Mouse (Mus musculus) intestine, postnatal 0 days (tissue): ENCODE data around the gene Nav1. TPM values are rescaled to one million over a fixed set of nuclear protein-coding genes. Genes with fewer than 3 reads are reported as not detected.

Experiments
- ATAC-seq: fragments of 200-750 bp; cut with Nextera tagmentation; 2 replicates; pipeline ENCODE4 v1.8.0; 2017; ENCODE audit warnings: mild to moderate bottlenecking, moderate TSS enrichment, moderate library complexity
- H3K27ac ChIP-seq: fragments of 300-500 bp; sonication (generic); 2 replicates; pipeline ENCODE4 v1.5.1; 2014; ENCODE audit warnings: mild to moderate bottlenecking, low read depth, low read length, moderate library complexity
- H3K27me3 ChIP-seq: fragments of 300-500 bp; sonication (generic); replicated peaks from 2 replicates; pipeline ENCODE4 v1.6.1; 2014; ENCODE audit warnings: low read length, mixed read lengths; ENCODE audit not compliant: control insufficient read depth, insufficient read depth
- H3K36me3 ChIP-seq: fragments of 300-500 bp; sonication (generic); 2 replicates; pipeline ENCODE4 v1.6.1; 2014; ENCODE audit warnings: mild to moderate bottlenecking, moderate library complexity; ENCODE audit not compliant: control insufficient read depth, insufficient read depth
- H3K4me1 ChIP-seq: fragments of 300-500 bp; sonication (generic); replicated peaks from 2 replicates; pipeline ENCODE4 v1.6.1; 2014; ENCODE audit warnings: antibody characterized with exemption, low read length, mixed read lengths; ENCODE audit not compliant: control insufficient read depth, insufficient read depth
- H3K4me2 ChIP-seq: fragments of 300-500 bp; sonication (generic); replicated peaks from 2 replicates; pipeline ENCODE4 v1.6.1; 2014; ENCODE audit warnings: low read depth, mild to moderate bottlenecking, moderate library complexity
- H3K4me3 ChIP-seq: fragments of 300-500 bp; sonication (generic); 2 replicates; pipeline ENCODE4 v1.5.1; 2014; ENCODE audit warnings: low read depth, low read length
- H3K9ac ChIP-seq: fragments of 300-500 bp; sonication (generic); 2 replicates; pipeline ENCODE4 v1.6.1; 2014; ENCODE audit warnings: mild to moderate bottlenecking, low read depth, low read length
- H3K9me3 ChIP-seq: fragments of 300-500 bp; sonication (generic); 2 replicates; pipeline ENCODE4 v1.6.1; 2016; ENCODE audit warnings: mixed run types; ENCODE audit not compliant: control insufficient read depth
- CTCF ChIP-seq: sonication (generic); IDR thresholded peaks from 2 replicates; pipeline ENCODE4 v1.5.1; 2016; ENCODE audit warnings: low read depth, mild to moderate bottlenecking, control low read depth, antibody characterized with exemption, moderate library complexity
- WGBS: fragments of 180-500 bp; shearing (Covaris S2); extraction: QIAGEN DNeasy Blood & Tissue Kit; methylation state at CpG from one replicate; pipeline ENCODE4 v1.1.7; 2014; 5-methylcytosine and 5-hydroxymethylcytosine counted together
- polyA plus RNA-seq: library from polyadenylated mRNA; unstranded; fragments of >200 nt; fragmentation: Nextera tagmentation; extraction: Ambion mirVana; gene quantifications from 2 replicates; pipeline ENCODE4 v1.2.1, GENCODE M21; 2015

Nav1 gene
- polyA plus RNA-seq, 1 experiment from 2014 or later, result 3.4 TPM

DNA sequence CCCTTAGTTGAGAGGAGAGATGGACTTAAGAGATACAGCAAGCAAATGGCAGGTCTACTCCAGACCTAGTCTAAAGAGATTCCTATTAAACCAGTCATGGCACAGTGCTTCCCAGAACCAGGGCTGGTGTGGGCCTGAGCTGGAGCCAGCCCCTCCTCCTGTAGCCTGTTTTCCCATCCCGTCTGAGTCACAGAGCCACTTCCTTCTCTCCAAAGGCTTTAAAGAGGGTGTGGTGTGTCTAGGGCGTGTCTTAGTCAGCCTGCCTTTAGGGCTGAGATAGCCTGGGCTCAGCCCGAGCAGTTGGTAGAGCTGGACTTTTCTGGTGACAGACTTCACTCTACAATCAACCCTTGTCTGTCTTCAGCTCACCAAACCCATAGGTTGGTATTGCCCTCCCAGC, 140.2 kb downstream of the Nav1 start:
- WGBS, result 40% methylated on average over 3 of the region's 3 CpGs
- Histone ChIP-seq H3K4me2 (no peak overlapping the region), H3K27me3 (no peaks in the 10 kb centered on the region), H3K36me3 (peaks cover 37% of the 10 kb centered on the region), H3K4me1 (no peaks in the 10 kb centered on the region), H3K9ac (no peak overlapping the region), H3K9me3 (no peaks in the 10 kb centered on the region), H3K27ac (no peak overlapping the region), H3K4me3 (no peak overlapping the region)
- no peak for ATAC-seq
- no peak for TF ChIP-seq CTCF

- WGBS, result 88% methylated on average over 19 of the region's 19 CpGs
- no peak for TF ChIP-seq CTCF
- no peak overlapping the region for H3K4me2 ChIP-seq
- ATAC-seq, result no peak
- no peaks in the 10 kb centered on the region for H3K4me1 ChIP-seq
- H3K4me3 ChIP-seq, result no peak overlapping the region
- H3K9ac ChIP-seq, result no peak overlapping the region
- no peaks in the 10 kb centered on the region for H3K27me3 ChIP-seq
- peaks cover 30% of the 10 kb centered on the region for H3K36me3 ChIP-seq
- no peak overlapping the region for H3K27ac ChIP-seq
- H3K9me3 ChIP-seq, result no peaks in the 10 kb centered on the region
Observed at GRCm38 (mm10) chr1:135465734-135466133, 141.4 kb downstream of the Nav1 start.

DNA sequence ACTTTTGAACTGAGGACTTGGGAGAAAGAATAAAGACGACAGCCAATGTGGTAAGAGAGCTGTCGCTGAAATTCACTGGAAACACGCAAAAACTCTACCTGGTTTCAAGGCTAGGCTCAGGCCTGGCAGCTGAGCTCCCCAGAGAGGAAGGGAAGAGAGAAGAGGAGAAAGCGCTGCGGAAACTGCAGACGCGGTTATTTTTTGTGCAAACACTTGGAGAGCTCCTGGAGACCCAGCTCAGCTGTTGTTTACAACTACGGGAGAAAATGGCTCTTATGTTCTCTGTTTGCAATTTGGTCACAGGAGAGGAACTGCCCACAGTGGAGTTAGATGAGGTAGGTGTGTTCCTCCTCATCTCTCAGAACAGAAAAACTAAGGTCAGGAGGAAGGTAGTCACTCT, 144.4 kb downstream of the Nav1 start:
- ATAC-seq, result no peak
- Histone ChIP-seq H3K27me3 (no peaks in the 10 kb centered on the region), H3K4me1 (no peaks in the 10 kb centered on the region), H3K9me3 (no peaks in the 10 kb centered on the region), H3K27ac (no peak overlapping the region), H3K9ac (no peak overlapping the region), H3K4me2 (no peak overlapping the region), H3K4me3 (no peak overlapping the region), H3K36me3 (peaks cover 35% of the 10 kb centered on the region)
- no peak for TF ChIP-seq CTCF
- 61% methylated on average over 8 of the region's 8 CpGs for WGBS

DNA sequence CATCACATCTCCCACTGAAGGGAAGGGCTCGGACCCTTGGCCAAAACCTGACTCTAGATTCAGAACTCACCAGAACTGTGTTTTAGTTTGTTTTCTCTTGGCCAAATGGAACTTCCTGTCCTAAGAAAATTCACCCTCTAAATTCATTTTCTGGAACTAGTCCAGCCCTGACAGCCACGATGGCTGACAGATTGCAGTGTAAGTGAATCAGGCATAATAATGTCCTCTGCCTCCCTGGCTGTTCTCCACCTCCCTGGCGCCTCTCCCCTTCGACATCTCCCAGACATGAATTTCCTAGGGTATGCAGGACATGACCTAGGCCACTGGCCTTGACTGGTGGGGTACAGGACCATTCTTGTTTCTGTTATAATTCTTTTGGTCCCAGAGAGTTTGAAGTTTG, 144.8 kb downstream of the Nav1 start:
- no peaks in the 10 kb centered on the region for H3K27me3 ChIP-seq
- peaks cover 37% of the 10 kb centered on the region for H3K36me3 ChIP-seq
- no peaks in the 10 kb centered on the region for H3K9me3 ChIP-seq
- no peaks in the 10 kb centered on the region for H3K4me1 ChIP-seq
- TF ChIP-seq CTCF, result no peak
- no peak overlapping the region for H3K9ac ChIP-seq
- H3K4me2 ChIP-seq, result no peak overlapping the region
- no peak overlapping the region for H3K27ac ChIP-seq
- no peak overlapping the region for H3K4me3 ChIP-seq
- 60% methylated on average over 4 of the region's 4 CpGs for WGBS
- no peak for ATAC-seq

DNA sequence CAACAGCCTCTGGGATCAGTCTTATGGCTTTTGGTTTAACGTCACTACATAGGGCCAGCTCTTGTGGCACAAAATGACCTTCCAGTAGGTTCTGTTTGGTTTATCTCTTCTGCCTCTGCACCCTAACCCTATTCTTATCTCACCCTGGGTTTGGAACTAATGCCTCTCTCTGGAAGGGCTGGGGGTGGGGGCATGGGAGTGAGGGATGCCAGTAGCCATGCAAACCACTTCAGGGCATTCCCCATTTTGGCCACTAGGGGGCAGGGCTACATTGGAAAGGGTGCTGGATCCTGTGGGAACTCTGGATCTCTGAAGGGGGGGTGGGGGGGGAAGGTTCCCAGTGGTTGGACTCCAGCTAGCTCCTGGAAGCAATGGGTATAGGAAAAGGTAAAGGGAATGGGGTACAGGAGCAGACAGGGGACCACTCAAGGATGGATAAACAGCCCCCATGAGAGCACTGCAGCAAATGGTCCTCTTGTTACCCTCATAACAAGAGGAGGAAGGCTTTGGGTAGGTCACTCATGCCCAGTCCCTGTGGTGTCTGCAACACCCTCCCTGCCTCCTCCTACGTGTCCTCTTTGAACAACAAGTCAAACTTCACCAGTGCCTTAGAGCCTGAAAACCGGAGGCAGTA, 145.9 kb downstream of the Nav1 start:
- no peak overlapping the region for H3K27ac ChIP-seq
- 89% methylated on average over 3 of the region's 3 CpGs for WGBS
- no peaks in the 10 kb centered on the region for H3K4me1 ChIP-seq
- TF ChIP-seq CTCF, result peak; percentile 82
- H3K9me3 ChIP-seq, result no peaks in the 10 kb centered on the region
- no peak overlapping the region for H3K4me2 ChIP-seq
- ATAC-seq, result no peak
- H3K36me3 ChIP-seq, result peaks cover 38% of the 10 kb centered on the region
- H3K9ac ChIP-seq, result no peak overlapping the region
- H3K27me3 ChIP-seq, result no peaks in the 10 kb centered on the region
- no peak overlapping the region for H3K4me3 ChIP-seq

- Histone ChIP-seq H3K4me2 (no peak overlapping the region), H3K27ac (no peak overlapping the region), H3K9ac (no peak overlapping the region), H3K9me3 (no peaks in the 10 kb centered on the region), H3K36me3 (peaks cover 32% of the 10 kb centered on the region), H3K27me3 (no peaks in the 10 kb centered on the region), H3K4me1 (no peaks in the 10 kb centered on the region), H3K4me3 (no peak overlapping the region)
- no peak for TF ChIP-seq CTCF
- WGBS, result 87% methylated on average over 16 of the region's 16 CpGs
- ATAC-seq, result no peak
Observed at GRCm38 (mm10) chr1:135460521-135460920, 146.6 kb downstream of the Nav1 start.

GRCm38 (mm10) chr1:135457860-135458259, 149.2 kb downstream of the Nav1 start:
- H3K9me3 ChIP-seq, result no peaks in the 10 kb centered on the region
- WGBS, result 85% methylated on average over 5 of the region's 5 CpGs

More at GRCm38 (mm10) chr1:135457860-135458259, 149.2 kb downstream of the Nav1 start:
- TF ChIP-seq CTCF, result no peak
- no peak for ATAC-seq
- no peaks in the 10 kb centered on the region for H3K27me3 ChIP-seq
- no peaks in the 10 kb centered on the region for H3K4me1 ChIP-seq
- H3K27ac ChIP-seq, result no peak overlapping the region
- no peak overlapping the region for H3K4me2 ChIP-seq
- H3K9ac ChIP-seq, result no peak overlapping the region
- no peak overlapping the region for H3K4me3 ChIP-seq
- H3K36me3 ChIP-seq, result peaks cover 49% of the 10 kb centered on the region
